Mouse (Mus musculus) kidney, adult 11 months (tissue): ENCODE measurements around the gene Ralgds.

Experiments used
- DNase-seq: peaks from one replicate; pipeline ENCODE4 v3.0.0; 2022

Gene Ralgds

GRCm38 (mm10) chr2:28534436-28535262, 21.7 kb downstream of the Ralgds start:
- no peak for DNase-seq

GRCm38 (mm10) chr2:28535263-28535540, 22.3 kb downstream of the Ralgds start:
- no peak for DNase-seq

- DNase-seq: no peak
Measured at GRCm38 (mm10) chr2:28535650-28536049, 22.7 kb downstream of the Ralgds start.

- DNase-seq: no peak
Measured at GRCm38 (mm10) chr2:28536166-28536565, 23.2 kb downstream of the Ralgds start.

- DNase-seq: no peak
Measured at GRCm38 (mm10) chr2:28536766-28537633, 24.1 kb downstream of the Ralgds start.

GRCm38 (mm10) chr2:28537634-28537920, 24.7 kb downstream of the Ralgds start:
- no peak for DNase-seq

- DNase-seq: no peak
Measured at GRCm38 (mm10) chr2:28537995-28538816, 25.3 kb downstream of the Ralgds start.

GRCm38 (mm10) chr2:28538817-28539128, 25.8 kb downstream of the Ralgds start:
- DNase-seq: no peak

GRCm38 (mm10) chr2:28539206-28539605, 26.3 kb downstream of the Ralgds start:
- no peak for DNase-seq

- DNase-seq: no peak
Measured at GRCm38 (mm10) chr2:28539949-28540348, 27.0 kb downstream of the Ralgds start.

GRCm38 (mm10) chr2:28540587-28541227, 27.8 kb downstream of the Ralgds start:
- DNase-seq: no peak

- DNase-seq: no peak
Measured at GRCm38 (mm10) chr2:28543894-28544293, 31.0 kb downstream of the Ralgds start.

GRCm38 (mm10) chr2:28545976-28546375, 33.1 kb downstream of the Ralgds start:
- no peak for DNase-seq

GRCm38 (mm10) chr2:28546560-28546959, 33.6 kb downstream of the Ralgds start:
- no peak for DNase-seq

- peak; percentile 73 for DNase-seq
Measured at GRCm38 (mm10) chr2:28547237-28548172, 34.6 kb downstream of the Ralgds start.

GRCm38 (mm10) chr2:28549157-28549556, 36.2 kb downstream of the Ralgds start:
- no peak for DNase-seq

GRCm38 (mm10) chr2:28552301-28552700, 39.4 kb downstream of the Ralgds start:
- no peak for DNase-seq

- DNase-seq: no peak
Measured at GRCm38 (mm10) chr2:28557452-28557851, 44.5 kb downstream of the Ralgds start.

- DNase-seq: no peak
Measured at GRCm38 (mm10) chr2:28563303-28563702, 50.4 kb downstream of the Ralgds start, which contains the start of gene Cel. Gene Cel (minus strand): TSS chr2:28563403.

- DNase-seq: no peak
Measured at GRCm38 (mm10) chr2:28563830-28564229, 50.9 kb downstream of the Ralgds start.

GRCm38 (mm10) chr2:28564380-28564779, 51.5 kb downstream of the Ralgds start:
- DNase-seq: no peak

GRCm38 (mm10) chr2:28566545-28566944, 53.6 kb downstream of the Ralgds start:
- peak; percentile 49 for DNase-seq
